Mouse (Mus musculus) embryonic facial prominence, embryonic 11.5 days (tissue): ENCODE measurements around the gene Hba-x. TPM values are rescaled to one million over a fixed set of nuclear protein-coding genes. Genes with fewer than 3 reads are reported as not detected.

Source experiments
- ATAC-seq: fragments of 200-750 bp; cut with Nextera tagmentation; replicated peaks from 2 replicates; pipeline ENCODE4 v1.8.0; 2017; ENCODE audit warnings: low read depth; ENCODE audit not compliant: insufficient number of reproducible peaks, low FRiP score, low TSS enrichment
- DNase-seq: peaks from one replicate; pipeline ENCODE4 v3.0.0-alpha.2; 2015; ENCODE audit warnings: low spot score
- H3K27ac ChIP-seq: fragments of 300-500 bp; sonication (generic); replicated peaks from 2 replicates; pipeline ENCODE4 v1.5.1; 2014; ENCODE audit warnings: mild to moderate bottlenecking, low read depth, low read length, control low read depth
- H3K27me3 ChIP-seq: fragments of 300-500 bp; sonication (generic); 2 replicates; pipeline ENCODE4 v1.6.1; 2014; ENCODE audit warnings: mild to moderate bottlenecking, low read length, moderate library complexity, mixed read lengths; ENCODE audit not compliant: control insufficient read depth, insufficient read depth
- H3K36me3 ChIP-seq: fragments of 300-500 bp; sonication (generic); replicated peaks from 2 replicates; pipeline ENCODE4 v1.6.1; 2014; ENCODE audit warnings: low read depth, mild to moderate bottlenecking, low read length, moderate library complexity, mixed read lengths; ENCODE audit not compliant: control insufficient read depth, insufficient read depth
- H3K4me1 ChIP-seq: fragments of 300-500 bp; sonication (generic); 2 replicates; pipeline ENCODE4 v1.6.1; 2014; ENCODE audit warnings: low read length, mixed read lengths; ENCODE audit not compliant: control insufficient read depth, insufficient read depth
- H3K4me2 ChIP-seq: fragments of 300-500 bp; sonication (generic); 2 replicates; pipeline ENCODE4 v1.6.1; 2014; ENCODE audit warnings: low read depth, mild to moderate bottlenecking, control low read depth, low read length, moderate library complexity
- H3K4me3 ChIP-seq: fragments of 300-500 bp; sonication (generic); 2 replicates; pipeline ENCODE4 v1.5.1; 2014; ENCODE audit warnings: low read depth, low read length, control low read depth
- H3K9ac ChIP-seq: fragments of 300-500 bp; sonication (generic); replicated peaks from 2 replicates; pipeline ENCODE4 v1.6.1; 2014; ENCODE audit warnings: mild to moderate bottlenecking, control low read depth, low read length
- H3K9me3 ChIP-seq: fragments of 300-500 bp; sonication (generic); replicated peaks from 2 replicates; pipeline ENCODE4 v1.6.1; 2016; ENCODE audit warnings: mild to moderate bottlenecking, low read length, inconsistent platforms, mixed read lengths; ENCODE audit not compliant: control insufficient read depth
- WGBS: fragments of 180-500 bp; shearing (Covaris S2); extraction: QIAGEN DNeasy Blood & Tissue Kit; methylation state at CpG from one replicate; pipeline ENCODE4 v1.1.7; 2014; 5-methylcytosine and 5-hydroxymethylcytosine counted together
- polyA plus RNA-seq: library from polyadenylated mRNA; unstranded; fragments of >200 nt; fragmentation: Nextera tagmentation; extraction: Ambion mirVana; gene quantifications from 2 replicates; pipeline ENCODE4 v1.2.1, GENCODE M21; 2014

The Hba-x gene
- 2,193 and 2,570 TPM in 2 replicates for polyA plus RNA-seq

GRCm38 (mm10) chr11:32276347-32276746, at the start of gene Hba-x:
Hba-x (plus strand) TSS chr11:32276400.
- Histone ChIP-seq H3K9me3 (no peaks in the 10 kb centered on the region), H3K4me1 (no peaks in the 10 kb centered on the region), H3K36me3 (no peaks in the 10 kb centered on the region), H3K4me2 (no peak within 1 kb of the TSS), H3K4me3 (no peak within 1 kb of the TSS), H3K27me3 (no peaks in the 10 kb centered on the region), H3K27ac (no peak within 1 kb of the TSS), H3K9ac (no peak within 1 kb of the TSS)
- DNase-seq (no peak), ATAC-seq (no peak)
- WGBS: 71% methylated on average over 3 of the region's 3 CpGs

- Histone ChIP-seq H3K36me3 (peaks cover 2% of the 10 kb centered on the region), H3K9me3 (no peaks in the 10 kb centered on the region), H3K27me3 (no peaks in the 10 kb centered on the region), H3K4me1 (peaks cover 9% of the 10 kb centered on the region; the same call in 1 of the 2 replicates), H3K27ac (no peak overlapping the region), H3K4me2 (peak overlapping the region; percentile 82), H3K4me3 (peak overlapping the region; percentile 68), H3K9ac (peak overlapping the region; percentile 78)
- no peak for ATAC-seq
- DNase-seq: no peak
- WGBS: 43% methylated on average over 1 of the region's 1 CpGs
Measured at GRCm38 (mm10) chr11:32227041-32227440, 49.2 kb upstream of the Hba-x start.

- DNase-seq (no peak), ATAC-seq (no peak)
- no peak overlapping the region for H3K9ac ChIP-seq
- H3K4me3 ChIP-seq: no peak overlapping the region
- H3K27ac ChIP-seq: no peak overlapping the region
- H3K4me1 ChIP-seq: peaks cover 7% of the 10 kb centered on the region; the same call in 1 of the 2 replicates
- no peaks in the 10 kb centered on the region for H3K27me3 ChIP-seq
- WGBS: 87% methylated on average over 9 of the region's 9 CpGs
- H3K36me3 ChIP-seq: peaks cover 2% of the 10 kb centered on the region
- no peak overlapping the region for H3K4me2 ChIP-seq
- H3K9me3 ChIP-seq: no peaks in the 10 kb centered on the region
Measured at GRCm38 (mm10) chr11:32227555-32227954, 48.6 kb upstream of the Hba-x start.

- Histone ChIP-seq H3K36me3 (peaks cover 2% of the 10 kb centered on the region), H3K27ac (no peak overlapping the region)
- no peak for ATAC-seq
Measured at GRCm38 (mm10) chr11:32228292-32228845, 47.8 kb upstream of the Hba-x start.

GRCm38 (mm10) chr11:32230220-32230619, 46.0 kb upstream of the Hba-x start:
- Histone ChIP-seq H3K9ac (no peak overlapping the region), H3K9me3 (no peaks in the 10 kb centered on the region), H3K4me1 (no peaks in the 10 kb centered on the region; the same call in 1 of the 2 replicates), H3K4me2 (no peak overlapping the region), H3K4me3 (no peak overlapping the region), H3K27ac (no peak overlapping the region), H3K36me3 (peaks cover 2% of the 10 kb centered on the region), H3K27me3 (no peaks in the 10 kb centered on the region)
- DNase-seq (no peak), ATAC-seq (no peak)
- 82% methylated on average over 4 of the region's 4 CpGs for WGBS

More at GRCm38 (mm10) chr11:32228292-32228845, 47.8 kb upstream of the Hba-x start:
- H3K9ac ChIP-seq: no peak overlapping the region
- WGBS: 81% methylated on average over 3 of the region's 3 CpGs
- H3K4me2 ChIP-seq: no peak overlapping the region
- peaks cover 6% of the 10 kb centered on the region; the same call in 1 of the 2 replicates for H3K4me1 ChIP-seq
- no peak overlapping the region for H3K4me3 ChIP-seq
- no peaks in the 10 kb centered on the region for H3K27me3 ChIP-seq
- no peaks in the 10 kb centered on the region for H3K9me3 ChIP-seq
- DNase-seq: no peak

- 86% methylated on average over 2 of the region's 2 CpGs for WGBS
- H3K27ac ChIP-seq: no peak overlapping the region
- H3K4me1 ChIP-seq: no peaks in the 10 kb centered on the region; the same call in 1 of the 2 replicates
- H3K4me2 ChIP-seq: no peak overlapping the region
- H3K27me3 ChIP-seq: no peaks in the 10 kb centered on the region
- DNase-seq: no peak
- H3K9ac ChIP-seq: no peak overlapping the region
- ATAC-seq: no peak
- no peak overlapping the region for H3K4me3 ChIP-seq
- H3K36me3 ChIP-seq: peaks cover 2% of the 10 kb centered on the region
- no peaks in the 10 kb centered on the region for H3K9me3 ChIP-seq
Measured at GRCm38 (mm10) chr11:32231125-32231524, 45.1 kb upstream of the Hba-x start.

- ATAC-seq: 0 out of 2 replicates have a peak, but pooled peaks have one; percentile 15
- DNase-seq: no peak
- H3K27me3 ChIP-seq: no peaks in the 10 kb centered on the region
- no peak overlapping the region for H3K27ac ChIP-seq
- no peak overlapping the region for H3K4me3 ChIP-seq
- 76% methylated on average over 10 of the region's 10 CpGs for WGBS
- H3K4me2 ChIP-seq: no peak overlapping the region
- no peaks in the 10 kb centered on the region for H3K9me3 ChIP-seq
- H3K36me3 ChIP-seq: peaks cover 4% of the 10 kb centered on the region
- H3K4me1 ChIP-seq: no peaks in the 10 kb centered on the region
- H3K9ac ChIP-seq: no peak overlapping the region
Measured at GRCm38 (mm10) chr11:32232848-32233247, 43.4 kb upstream of the Hba-x start.

GRCm38 (mm10) chr11:32233895-32234294, 42.3 kb upstream of the Hba-x start:
- Histone ChIP-seq H3K27ac (no peak overlapping the region), H3K4me3 (no peak overlapping the region), H3K4me1 (no peaks in the 10 kb centered on the region), H3K4me2 (no peak overlapping the region), H3K9ac (no peak overlapping the region), H3K36me3 (peaks cover 4% of the 10 kb centered on the region), H3K27me3 (no peaks in the 10 kb centered on the region), H3K9me3 (no peaks in the 10 kb centered on the region)
- DNase-seq (no peak), ATAC-seq (no peak)
- 100% methylated on average over 3 of the region's 3 CpGs for WGBS
